Mouse (Mus musculus) urinary bladder, postnatal 25 days (tissue): ENCODE results near the gene Ptov1.
"Not testable (repeated sequence)": the region's sequence is repeated elsewhere in the genome, so short reads cannot be mapped to it uniquely, and the experiment has no call there.

Experiments used
- DNase-seq: peaks from one replicate; pipeline ENCODE4 v3.0.0; 2022; ENCODE audit warnings: low spot score

The Ptov1 gene

GRCm38 (mm10) chr7:44888256-44889105 lies 18.9 kb upstream of the Ptov1 start:
- no peak for DNase-seq

GRCm38 (mm10) chr7:44886964-44887363 lies 17.4 kb upstream of the Ptov1 start:
- no peak for DNase-seq

GRCm38 (mm10) chr7:44884637-44885036 lies 15.0 kb upstream of the Ptov1 start:
- DNase-seq, result no peak

- no peak for DNase-seq
Measured at GRCm38 (mm10) chr7:44883036-44883435, 13.4 kb upstream of the Ptov1 start.

GRCm38 (mm10) chr7:44877833-44878232 lies 8.2 kb upstream of the Ptov1 start:
- no peak for DNase-seq

GRCm38 (mm10) chr7:44871774-44872173 lies 2.2 kb upstream of the Ptov1 start:
- DNase-seq, result not testable (repeated sequence)

- DNase-seq, result no peak
Measured at GRCm38 (mm10) chr7:44871181-44871580, 1.6 kb upstream of the Ptov1 start.

GRCm38 (mm10) chr7:44870614-44871013 lies 1.0 kb upstream of the Ptov1 start:
- DNase-seq, result no peak

GRCm38 (mm10) chr7:44868919-44869696 lies 480 bp downstream of the Ptov1 start:
- peak; percentile 62 for DNase-seq

- no peak for DNase-seq
Measured at GRCm38 (mm10) chr7:44868465-44868864, 1.1 kb downstream of the Ptov1 start.

- no peak for DNase-seq
Measured at GRCm38 (mm10) chr7:44867802-44868201, 1.8 kb downstream of the Ptov1 start.

- no peak for DNase-seq
Measured at GRCm38 (mm10) chr7:44867010-44867702, 2.4 kb downstream of the Ptov1 start.

GRCm38 (mm10) chr7:44866276-44867009 lies 3.1 kb downstream of the Ptov1 start:
- DNase-seq, result no peak

GRCm38 (mm10) chr7:44864595-44865542 lies 4.7 kb downstream of the Ptov1 start:
- DNase-seq, result no peak

- no peak for DNase-seq
Measured at GRCm38 (mm10) chr7:44863982-44864494, 5.5 kb downstream of the Ptov1 start.

- no peak for DNase-seq
Measured at GRCm38 (mm10) chr7:44863210-44863609, 6.4 kb downstream of the Ptov1 start.

- no peak for DNase-seq
Measured at GRCm38 (mm10) chr7:44862434-44862833, 7.2 kb downstream of the Ptov1 start.

- DNase-seq, result no peak
Measured at GRCm38 (mm10) chr7:44861429-44861816, 8.2 kb downstream of the Ptov1 start.

GRCm38 (mm10) chr7:44860576-44861428 lies 8.8 kb downstream of the Ptov1 start:
- peak; percentile 76 for DNase-seq

- DNase-seq, result no peak
Measured at GRCm38 (mm10) chr7:44859896-44860295, 9.7 kb downstream of the Ptov1 start.
